Mouse (Mus musculus): ENCODE measurements around the gene Gm20388. TPM values are rescaled to one million over a fixed set of nuclear protein-coding genes. Genes with fewer than 3 reads are reported as not detected.

Gene Gm20388
- polyA plus RNA-seq, 1 experiment from 2014 or later = 7.4 TPM

GRCm38 (mm10) chr8:122461473-122462148, 2551.0 kb downstream of the Gm20388 start:
- 58% methylated on average over 11 of the region's 11 CpGs for WGBS
- Histone ChIP-seq H3K9ac (no peak overlapping the region), H3K4me1 (peaks cover 25% of the 10 kb centered on the region), H3K27me3 (peaks cover 64% of the 10 kb centered on the region), H3K36me3 (peaks cover 14% of the 10 kb centered on the region), H3K9me3 (replicated peaks) (no peaks in the 10 kb centered on the region), H3K4me2 (0 out of 2 replicates have a peak overlapping the region, but pooled peaks have one; percentile 63), H3K27ac (no peak overlapping the region; the same call in 1 of the 2 replicates), H3K4me3 (replicated peaks) (no peak overlapping the region)
- ATAC-seq (replicated peaks; ENCODE audit: low FRiP score) = no peak

GRCm38 (mm10) chr8:122462510-122462909, 2551.9 kb downstream of the Gm20388 start:
- H3K4me2 ChIP-seq = no peak overlapping the region
- peaks cover 25% of the 10 kb centered on the region for H3K4me1 ChIP-seq
- H3K9ac ChIP-seq = no peak overlapping the region
- no peak overlapping the region for H3K4me3 ChIP-seq (replicated peaks)
- H3K27ac ChIP-seq = no peak overlapping the region
- ATAC-seq (replicated peaks; ENCODE audit: low FRiP score) = no peak
- peaks cover 23% of the 10 kb centered on the region for H3K36me3 ChIP-seq
- H3K27me3 ChIP-seq = peaks cover 55% of the 10 kb centered on the region
- H3K9me3 ChIP-seq (replicated peaks) = no peaks in the 10 kb centered on the region
- 68% methylated on average over 8 of the region's 8 CpGs for WGBS

- Histone ChIP-seq H3K4me2 (no peak overlapping the region), H3K9ac (no peak overlapping the region), H3K27me3 (peaks cover 42% of the 10 kb centered on the region), H3K4me3 (replicated peaks) (no peak overlapping the region), H3K9me3 (replicated peaks) (no peaks in the 10 kb centered on the region), H3K36me3 (peaks cover 37% of the 10 kb centered on the region), H3K4me1 (peaks cover 25% of the 10 kb centered on the region), H3K27ac (no peak overlapping the region)
- WGBS = 47% methylated on average over 12 of the region's 12 CpGs
- no peak for ATAC-seq (replicated peaks; ENCODE audit: low FRiP score)
Measured at GRCm38 (mm10) chr8:122463651-122464640, 2553.3 kb downstream of the Gm20388 start.

GRCm38 (mm10) chr8:122464985-122465384, 2554.3 kb downstream of the Gm20388 start:
- peaks cover 24% of the 10 kb centered on the region for H3K4me1 ChIP-seq
- H3K36me3 ChIP-seq = peaks cover 40% of the 10 kb centered on the region
- no peak overlapping the region for H3K9ac ChIP-seq
- no peaks in the 10 kb centered on the region for H3K9me3 ChIP-seq (replicated peaks)
- H3K4me3 ChIP-seq (replicated peaks) = no peak overlapping the region
- H3K27me3 ChIP-seq = peaks cover 32% of the 10 kb centered on the region
- ATAC-seq (replicated peaks; ENCODE audit: low FRiP score) = no peak
- WGBS = 67% methylated on average over 7 of the region's 7 CpGs
- H3K27ac ChIP-seq = no peak overlapping the region
- H3K4me2 ChIP-seq = no peak overlapping the region

- Histone ChIP-seq H3K4me1 (0 out of 2 replicates have a peak, but pooled peaks cover 3% of the 10 kb centered on the region), H3K27me3 (peaks cover 4% of the 10 kb centered on the region), H3K9me3 (replicated peaks) (no peaks in the 10 kb centered on the region), H3K4me3 (replicated peaks) (no peak overlapping the region), H3K4me2 (no peak overlapping the region), H3K27ac (no peak overlapping the region), H3K36me3 (peaks cover 60% of the 10 kb centered on the region), H3K9ac (no peak overlapping the region)
- 91% methylated on average over 13 of the region's 13 CpGs for WGBS
- no peak for ATAC-seq (replicated peaks; ENCODE audit: low FRiP score)
Measured at GRCm38 (mm10) chr8:122467816-122468215, 2557.2 kb downstream of the Gm20388 start.

GRCm38 (mm10) chr8:122469407-122469806, 2558.8 kb downstream of the Gm20388 start:
- Histone ChIP-seq H3K4me2 (no peak overlapping the region), H3K27ac (no peak overlapping the region), H3K9ac (no peak overlapping the region), H3K4me1 (peaks cover 6% of the 10 kb centered on the region), H3K36me3 (peaks cover 74% of the 10 kb centered on the region), H3K4me3 (replicated peaks) (no peak overlapping the region), H3K9me3 (replicated peaks) (no peaks in the 10 kb centered on the region), H3K27me3 (no peaks in the 10 kb centered on the region)
- ATAC-seq (replicated peaks; ENCODE audit: low FRiP score) = no peak
- WGBS = 73% methylated on average over 6 of the region's 6 CpGs

GRCm38 (mm10) chr8:122469965-122470364, 2559.3 kb downstream of the Gm20388 start:
- H3K36me3 ChIP-seq = peaks cover 74% of the 10 kb centered on the region
- WGBS = 87% methylated on average over 10 of the region's 10 CpGs
- peaks cover 11% of the 10 kb centered on the region for H3K4me1 ChIP-seq
- H3K4me2 ChIP-seq = no peak overlapping the region
- H3K4me3 ChIP-seq (replicated peaks) = no peak overlapping the region
- no peak for ATAC-seq (replicated peaks; ENCODE audit: low FRiP score)
- no peaks in the 10 kb centered on the region for H3K9me3 ChIP-seq (replicated peaks)
- H3K9ac ChIP-seq = no peak overlapping the region
- no peak overlapping the region for H3K27ac ChIP-seq
- H3K27me3 ChIP-seq = no peaks in the 10 kb centered on the region

GRCm38 (mm10) chr8:122470691-122471090, 2560.1 kb downstream of the Gm20388 start:
- no peak overlapping the region for H3K27ac ChIP-seq
- no peaks in the 10 kb centered on the region for H3K9me3 ChIP-seq (replicated peaks)
- H3K27me3 ChIP-seq = no peaks in the 10 kb centered on the region
- H3K4me3 ChIP-seq (replicated peaks) = no peak overlapping the region
- H3K36me3 ChIP-seq = peaks cover 69% of the 10 kb centered on the region
- WGBS = 87% methylated on average over 5 of the region's 5 CpGs
- ATAC-seq (replicated peaks; ENCODE audit: low FRiP score) = no peak
- H3K9ac ChIP-seq = no peak overlapping the region
- H3K4me1 ChIP-seq = peaks cover 15% of the 10 kb centered on the region
- H3K4me2 ChIP-seq = no peak overlapping the region

GRCm38 (mm10) chr8:122473911-122474421, 2563.3 kb downstream of the Gm20388 start:
- Histone ChIP-seq H3K27ac (no peak overlapping the region), H3K4me1 (peaks cover 25% of the 10 kb centered on the region), H3K9me3 (replicated peaks) (no peaks in the 10 kb centered on the region), H3K4me2 (no peak overlapping the region), H3K27me3 (no peaks in the 10 kb centered on the region), H3K4me3 (replicated peaks) (peak overlapping the region; percentile 100; the same call in 1 of the 2 replicates), H3K9ac (no peak overlapping the region), H3K36me3 (peaks cover 53% of the 10 kb centered on the region)
- ATAC-seq (replicated peaks; ENCODE audit: low FRiP score) = no peak
- 91% methylated on average over 8 of the region's 8 CpGs for WGBS

- Histone ChIP-seq H3K9me3 (replicated peaks) (no peaks in the 10 kb centered on the region), H3K27ac (peak overlapping the region; percentile 65), H3K4me1 (peaks cover 25% of the 10 kb centered on the region), H3K4me3 (replicated peaks) (peak overlapping the region; percentile 100), H3K27me3 (no peaks in the 10 kb centered on the region), H3K4me2 (peak overlapping the region; percentile 77), H3K36me3 (peaks cover 61% of the 10 kb centered on the region), H3K9ac (peak overlapping the region; percentile 96)
- 5% methylated on average over 16 of the region's 16 CpGs for WGBS
- peak; percentile 12; the same call in 1 of the 2 replicates for ATAC-seq (replicated peaks; ENCODE audit: low FRiP score)
Measured at GRCm38 (mm10) chr8:122474951-122475560, 2564.4 kb downstream of the Gm20388 start.

GRCm38 (mm10) chr8:122475580-122476320, 2565.1 kb downstream of the Gm20388 start, which contains the start of the genes Rnf166 and Ctu2:
TSS of gene Rnf166 (minus strand) at chr8:122476064.
TSS of gene Ctu2 (plus strand) at chr8:122476143.
- Histone ChIP-seq H3K9ac (peak within 1 kb of the TSS; percentile 96), H3K9me3 (replicated peaks) (no peaks in the 10 kb centered on the region), H3K36me3 (peaks cover 60% of the 10 kb centered on the region), H3K4me3 (replicated peaks) (peak within 1 kb of the TSS; percentile 100), H3K4me2 (peak within 1 kb of the TSS; percentile 77), H3K27ac (peak within 1 kb of the TSS; percentile 65), H3K4me1 (peaks cover 25% of the 10 kb centered on the region), H3K27me3 (no peaks in the 10 kb centered on the region)
- under 1% methylated on average over 92 of the region's 103 CpGs for WGBS
- peak; percentile 92 for ATAC-seq (replicated peaks; ENCODE audit: low FRiP score)
